Mouse (Mus musculus): ENCODE measurements around the gene Rbpj. TPM values are rescaled to one million over a fixed set of nuclear protein-coding genes. Genes with fewer than 3 reads are reported as not detected.

The Rbpj gene
- polyA plus RNA-seq, 2 experiments: 49.7 to 57.3 TPM

DNA sequence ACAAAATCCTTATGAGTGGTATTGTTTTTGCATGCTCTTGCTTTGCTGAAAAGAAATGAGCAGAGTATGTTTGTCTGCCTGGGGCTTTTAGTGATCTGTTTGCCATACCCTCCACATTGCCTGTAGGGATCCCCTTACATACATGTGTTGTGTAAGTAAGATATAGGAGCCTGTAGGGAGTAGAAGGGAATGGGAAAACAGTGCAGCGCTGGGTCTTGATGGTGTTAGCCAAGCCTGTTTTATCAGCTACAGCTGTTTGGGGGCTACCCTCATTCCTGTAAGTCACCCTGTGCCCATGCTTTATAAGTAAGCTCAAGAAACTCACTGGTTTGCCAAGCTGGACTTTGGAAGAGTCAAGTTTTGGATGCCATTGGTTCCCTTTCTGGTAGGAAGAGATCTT is 152.9 kb downstream of the Rbpj start:
- Histone ChIP-seq H3K27ac (replicated peaks; ENCODE audit: low read depth, low read length) (no peak overlapping the region), H3K27me3 (ENCODE audit: control insufficient read depth, insufficient read depth, low read length) (no peaks in the 10 kb centered on the region), H3K9me3 (ENCODE audit: control insufficient read depth, low read length) (peaks cover 6% of the 10 kb centered on the region; the same call in 1 of the 2 replicates), H3K4me2 (replicated peaks; ENCODE audit: low read depth, low read length, severe bottlenecking) (no peak overlapping the region), H3K36me3 (ENCODE audit: control insufficient read depth, insufficient read depth, low read length) (no peaks in the 10 kb centered on the region), H3K4me3 (replicated peaks; ENCODE audit: low read length) (no peak overlapping the region), H3K9ac (ENCODE audit: low read depth, low read length, severe bottlenecking) (no peak overlapping the region), H3K4me1 (ENCODE audit: control insufficient read depth, insufficient read depth, low read length) (peaks cover 6% of the 10 kb centered on the region)
- WGBS: 48% methylated on average over 1 of the region's 1 CpGs
- ATAC-seq (ENCODE audit: low FRiP score, low read depth) (no peak), DNase-seq (ENCODE audit: low spot score) (peak; percentile 18)
- no peak for TF ChIP-seq POLR2A (IDR thresholded peaks at IDR 0.05; ENCODE audit: borderline replicate concordance, extremely low read depth, insufficient read depth, insufficient read length)

GRCm38 (mm10) chr5:53632026-53632425 is 166.1 kb downstream of the Rbpj start:
- ATAC-seq (ENCODE audit: low FRiP score, low read depth) (no peak), DNase-seq (ENCODE audit: low spot score) (no peak)
- Histone ChIP-seq H3K4me3 (replicated peaks; ENCODE audit: low read length) (no peak overlapping the region), H3K4me2 (replicated peaks; ENCODE audit: low read depth, low read length, severe bottlenecking) (no peak overlapping the region), H3K36me3 (ENCODE audit: control insufficient read depth, insufficient read depth, low read length) (peaks cover 8% of the 10 kb centered on the region; the same call in 1 of the 2 replicates), H3K27ac (replicated peaks; ENCODE audit: low read depth, low read length) (no peak overlapping the region), H3K4me1 (ENCODE audit: control insufficient read depth, insufficient read depth, low read length) (no peaks in the 10 kb centered on the region), H3K9me3 (ENCODE audit: control insufficient read depth, low read length) (no peaks in the 10 kb centered on the region), H3K9ac (ENCODE audit: low read depth, low read length, severe bottlenecking) (no peak overlapping the region), H3K27me3 (ENCODE audit: control insufficient read depth, insufficient read depth, low read length) (no peaks in the 10 kb centered on the region)
- TF ChIP-seq POLR2A (IDR thresholded peaks at IDR 0.05; ENCODE audit: borderline replicate concordance, extremely low read depth, insufficient read depth, insufficient read length): no peak
- 81% methylated on average over 3 of the region's 3 CpGs for WGBS

GRCm38 (mm10) chr5:53636795-53637194 is 170.8 kb downstream of the Rbpj start:
- no peak for DNase-seq (ENCODE audit: low spot score)
- Histone ChIP-seq H3K9me3 (ENCODE audit: control insufficient read depth, low read length) (no peaks in the 10 kb centered on the region), H3K9ac (ENCODE audit: low read depth, low read length, severe bottlenecking) (no peak overlapping the region), H3K27ac (replicated peaks; ENCODE audit: low read depth, low read length) (no peak overlapping the region), H3K4me3 (replicated peaks; ENCODE audit: low read length) (no peak overlapping the region), H3K36me3 (ENCODE audit: control insufficient read depth, insufficient read depth, low read length) (no peaks in the 10 kb centered on the region), H3K27me3 (ENCODE audit: control insufficient read depth, insufficient read depth, low read length) (no peaks in the 10 kb centered on the region), H3K4me1 (ENCODE audit: control insufficient read depth, insufficient read depth, low read length) (no peaks in the 10 kb centered on the region), H3K4me2 (replicated peaks; ENCODE audit: low read depth, low read length, severe bottlenecking) (no peak overlapping the region)
- 63% methylated on average over 3 of the region's 3 CpGs for WGBS
- TF ChIP-seq POLR2A (IDR thresholded peaks at IDR 0.05; ENCODE audit: borderline replicate concordance, extremely low read depth, insufficient read depth, insufficient read length): no peak
- ATAC-seq (ENCODE audit: low FRiP score, low read depth): no peak

DNA sequence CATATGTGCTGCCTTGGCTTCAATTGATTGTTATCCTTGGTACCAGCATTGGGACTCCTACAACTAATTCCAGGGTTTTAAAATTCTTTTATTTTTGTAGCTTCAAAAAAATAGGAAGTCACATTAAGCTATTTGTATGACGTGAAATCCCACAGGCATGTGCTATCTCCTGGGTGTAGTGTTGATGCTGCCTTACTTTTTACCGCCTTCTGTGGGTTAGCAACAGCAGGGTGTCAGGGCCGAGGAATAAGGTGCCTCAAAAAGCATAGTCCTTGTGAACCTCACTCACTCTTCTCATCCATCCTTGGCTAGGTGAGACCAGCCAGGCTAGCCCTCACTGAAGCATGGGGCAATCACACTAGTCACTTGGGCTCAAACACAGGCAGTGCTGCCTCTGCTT is 171.3 kb downstream of the Rbpj start:
- ATAC-seq (ENCODE audit: low FRiP score, low read depth): no peak
- H3K9ac ChIP-seq (ENCODE audit: low read depth, low read length, severe bottlenecking): no peak overlapping the region
- WGBS: 77% methylated on average over 3 of the region's 3 CpGs

GRCm38 (mm10) chr5:53638647-53639046 is 172.7 kb downstream of the Rbpj start:
- Histone ChIP-seq H3K36me3 (ENCODE audit: control insufficient read depth, insufficient read depth, low read length) (peaks cover 11% of the 10 kb centered on the region), H3K9ac (ENCODE audit: low read depth, low read length, severe bottlenecking) (no peak overlapping the region), H3K4me1 (ENCODE audit: control insufficient read depth, insufficient read depth, low read length) (no peaks in the 10 kb centered on the region), H3K4me3 (replicated peaks; ENCODE audit: low read length) (no peak overlapping the region), H3K27ac (replicated peaks; ENCODE audit: low read depth, low read length) (no peak overlapping the region), H3K27me3 (ENCODE audit: control insufficient read depth, insufficient read depth, low read length) (no peaks in the 10 kb centered on the region), H3K4me2 (replicated peaks; ENCODE audit: low read depth, low read length, severe bottlenecking) (no peak overlapping the region), H3K9me3 (ENCODE audit: control insufficient read depth, low read length) (no peaks in the 10 kb centered on the region)
- TF ChIP-seq POLR2A (IDR thresholded peaks at IDR 0.05; ENCODE audit: borderline replicate concordance, extremely low read depth, insufficient read depth, insufficient read length): no peak
- no peak for ATAC-seq (ENCODE audit: low FRiP score, low read depth)
- peak; percentile 25 for DNase-seq (ENCODE audit: low spot score)
- WGBS: 69% methylated on average over 3 of the region's 3 CpGs

More for the DNA sequence above, 171.3 kb downstream of the Rbpj start:
- Histone ChIP-seq H3K4me3 (replicated peaks; ENCODE audit: low read length) (no peak overlapping the region), H3K27me3 (ENCODE audit: control insufficient read depth, insufficient read depth, low read length) (no peaks in the 10 kb centered on the region), H3K27ac (replicated peaks; ENCODE audit: low read depth, low read length) (no peak overlapping the region), H3K9me3 (ENCODE audit: control insufficient read depth, low read length) (no peaks in the 10 kb centered on the region), H3K4me2 (replicated peaks; ENCODE audit: low read depth, low read length, severe bottlenecking) (no peak overlapping the region), H3K36me3 (ENCODE audit: control insufficient read depth, insufficient read depth, low read length) (peaks cover 1% of the 10 kb centered on the region; the same call in 1 of the 2 replicates), H3K4me1 (ENCODE audit: control insufficient read depth, insufficient read depth, low read length) (no peaks in the 10 kb centered on the region)
- no peak for DNase-seq (ENCODE audit: low spot score)
- no peak for TF ChIP-seq POLR2A (IDR thresholded peaks at IDR 0.05; ENCODE audit: borderline replicate concordance, extremely low read depth, insufficient read depth, insufficient read length)

DNA sequence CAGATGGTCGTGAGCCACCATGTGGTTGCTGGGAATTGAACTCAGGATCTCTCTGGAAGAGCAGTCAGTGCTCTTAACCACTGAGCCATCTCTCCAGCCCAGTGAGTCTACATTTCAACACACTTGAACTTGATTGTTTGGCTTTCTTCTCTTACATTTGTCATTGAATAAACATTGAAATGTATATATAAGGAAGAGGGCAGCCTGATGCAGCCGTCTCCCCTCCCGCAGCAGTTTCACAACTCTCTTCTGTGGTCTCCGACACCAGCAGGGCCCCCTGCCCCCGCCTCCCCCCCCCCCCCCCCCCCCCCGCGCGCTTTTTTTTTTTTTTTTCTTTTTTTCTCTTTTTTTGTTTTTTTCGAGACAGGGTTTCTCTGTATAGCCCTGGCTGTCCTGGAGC is 180.7 kb downstream of the Rbpj start:
- no peaks in the 10 kb centered on the region for H3K9me3 ChIP-seq (ENCODE audit: control insufficient read depth, low read length)
- H3K27ac ChIP-seq (replicated peaks; ENCODE audit: low read depth, low read length): no peak overlapping the region
- H3K36me3 ChIP-seq (ENCODE audit: control insufficient read depth, insufficient read depth, low read length): peaks cover 52% of the 10 kb centered on the region
- no peak overlapping the region for H3K4me3 ChIP-seq (replicated peaks; ENCODE audit: low read length)
- DNase-seq (ENCODE audit: low spot score): no peak
- no peaks in the 10 kb centered on the region for H3K27me3 ChIP-seq (ENCODE audit: control insufficient read depth, insufficient read depth, low read length)
- no peak for ATAC-seq (ENCODE audit: low FRiP score, low read depth)
- no peak for TF ChIP-seq POLR2A (IDR thresholded peaks at IDR 0.05; ENCODE audit: borderline replicate concordance, extremely low read depth, insufficient read depth, insufficient read length)
- H3K4me1 ChIP-seq (ENCODE audit: control insufficient read depth, insufficient read depth, low read length): no peaks in the 10 kb centered on the region
- WGBS: 88% methylated on average over 5 of the region's 9 CpGs
- no peak overlapping the region for H3K4me2 ChIP-seq (replicated peaks; ENCODE audit: low read depth, low read length, severe bottlenecking)
- no peak overlapping the region for H3K9ac ChIP-seq (ENCODE audit: low read depth, low read length, severe bottlenecking)

Data from limb, embryonic 14.5 days (tissue).